Mouse (Mus musculus): ENCODE results near the gene Srm. TPM values are rescaled to one million over a fixed set of nuclear protein-coding genes. Genes with fewer than 3 reads are reported as not detected.

Srm gene
- total and polyA plus RNA-seq, 3 experiments = 136 to 640 (median 151) TPM

DNA sequence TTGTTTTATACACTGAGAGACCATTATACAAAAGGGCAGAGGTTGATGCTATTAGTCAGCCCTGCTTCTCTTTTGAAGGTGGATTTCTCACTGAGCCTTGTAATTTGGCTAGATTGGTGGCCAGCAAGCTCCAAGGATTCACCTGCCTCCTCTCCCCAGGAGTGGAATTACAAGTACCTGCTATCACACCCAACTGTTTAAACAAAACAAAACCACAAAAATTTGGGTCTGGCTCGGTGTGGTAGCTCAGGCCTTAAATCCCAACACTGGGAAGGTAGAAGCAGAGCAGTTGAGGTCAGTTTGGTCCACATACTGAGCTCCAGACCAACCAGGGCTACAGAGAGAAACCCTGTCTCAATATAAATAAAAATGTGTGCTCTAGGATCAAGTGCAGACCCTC lies 28.5 kb downstream of the Srm start:
- Histone ChIP-seq H3K4me2 (ENCODE audit: insufficient read depth, low read depth, poor library complexity, severe bottlenecking) (no peak overlapping the region), H3K79me2 (replicated peaks; ENCODE audit: control insufficient read depth, extremely low read depth, insufficient read depth, poor library complexity, severe bottlenecking) (peaks cover 58% of the 10 kb centered on the region), H3K9ac (ENCODE audit: insufficient read depth, low read depth) (no peak overlapping the region), H3K27ac (ENCODE audit: insufficient read depth, low read depth) (no peak overlapping the region), H3K4me3 (replicated peaks in 1 of 3; ENCODE audit: low read depth in 2 of 3, low read length in 2 of 3, poor library complexity in 1 of 3) (no peak overlapping the region), H3K4me1 (ENCODE audit: control insufficient read depth in 1 of 2, insufficient read depth in 2 of 2) (peaks cover 4 to 54% of the 10 kb centered on the region in 2 experiments), H3K36me3 (replicated peaks in 1 of 2; ENCODE audit: control insufficient read depth in 1 of 2, insufficient read depth in 1 of 2, low read length in 1 of 2) (peaks cover 78 to 88% of the 10 kb centered on the region in 2 experiments), H3K27me3 (replicated peaks) (no peaks in the 10 kb centered on the region), H3K9me3 (replicated peaks; ENCODE audit: low read length) (no peaks in the 10 kb centered on the region)
- no peak for DNase-seq (ENCODE audit: extremely low read depth)
- TF ChIP-seq USF2 (conservative IDR thresholded peaks at IDR 0.05; ENCODE audit: low read depth, low read length) (no peak), PAX5 (IDR thresholded peaks at IDR 0.05; ENCODE audit: low read length) (no peak), SIN3A (IDR thresholded peaks at IDR 0.05; ENCODE audit: low read length) (no peak), MYC (IDR thresholded peaks at IDR 0.05; ENCODE audit: low read depth, low read length) (no peak), IRF4 (IDR thresholded peaks at IDR 0.05; ENCODE audit: low read depth, low read length) (no peak)
- in situ Hi-C loops (cut with MboI; ENCODE audit: low pct_ligation_motif_present, low pct_unique_long_range_greater_than_20kb, low sequenced_read_pairs) (loop anchor here (25.0 kb wide), 1 partner anchor 458 kb away; the partner anchor contains the start of genes Fbxo2, Fbxo44 and Fbxo6), dilution Hi-C loops (cut with MboI; ENCODE audit: extremely low pct_ligation_motif_present, extremely low pct_unique_long_range_greater_than_20kb, low sequenced_read_pairs) (no loop called here)

DNA sequence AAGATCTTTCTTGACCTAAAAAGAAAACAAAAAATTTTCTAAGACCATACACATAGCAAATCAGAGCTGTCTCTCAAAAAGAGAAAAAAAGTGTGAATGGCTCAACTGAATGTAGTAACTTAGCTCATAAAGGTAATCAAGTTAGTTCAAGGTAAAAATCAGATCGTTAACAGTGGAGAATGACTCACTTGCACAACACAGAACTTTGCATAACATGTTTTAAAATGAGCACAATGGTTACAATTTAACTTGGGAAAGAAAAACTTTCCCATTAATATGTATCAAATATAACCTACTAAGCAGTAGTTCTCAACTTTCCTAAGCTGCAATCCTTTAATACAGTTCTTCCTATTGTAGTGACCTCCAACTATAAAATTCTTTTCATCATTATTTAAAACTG lies 29.4 kb downstream of the Srm start:
- H3K27me3 ChIP-seq (replicated peaks) = no peaks in the 10 kb centered on the region
- no peak overlapping the region for H3K9ac ChIP-seq (ENCODE audit: insufficient read depth, low read depth)
- no peaks in the 10 kb centered on the region for H3K9me3 ChIP-seq (replicated peaks; ENCODE audit: low read length)
- dilution Hi-C loops (cut with MboI; ENCODE audit: extremely low pct_ligation_motif_present, extremely low pct_unique_long_range_greater_than_20kb, low sequenced_read_pairs) (no loop called here), in situ Hi-C loops (cut with MboI; ENCODE audit: low pct_ligation_motif_present, low pct_unique_long_range_greater_than_20kb, low sequenced_read_pairs) (loop anchor here (25.0 kb wide), 1 partner anchor 458 kb away; the partner anchor contains the start of genes Fbxo2, Fbxo44 and Fbxo6)
- H3K4me1 ChIP-seq (ENCODE audit: control insufficient read depth in 1 of 2, insufficient read depth in 2 of 2) = peaks cover 4 to 54% of the 10 kb centered on the region in 2 experiments
- H3K36me3 ChIP-seq (replicated peaks in 1 of 2; ENCODE audit: control insufficient read depth in 1 of 2, insufficient read depth in 1 of 2, low read length in 1 of 2) = peaks cover 74 to 82% of the 10 kb centered on the region in 2 experiments
- H3K4me3 ChIP-seq (replicated peaks in 1 of 3; ENCODE audit: low read depth in 2 of 3, low read length in 2 of 3, poor library complexity in 1 of 3) = no peak overlapping the region
- no peak overlapping the region for H3K27ac ChIP-seq (ENCODE audit: insufficient read depth, low read depth)
- H3K4me2 ChIP-seq (ENCODE audit: insufficient read depth, low read depth, poor library complexity, severe bottlenecking) = no peak overlapping the region
- H3K79me2 ChIP-seq (replicated peaks; ENCODE audit: control insufficient read depth, extremely low read depth, insufficient read depth, poor library complexity, severe bottlenecking) = peaks cover 67% of the 10 kb centered on the region
- DNase-seq (ENCODE audit: extremely low read depth) = no peak
- TF ChIP-seq RCOR1 (conservative IDR thresholded peaks at IDR 0.05; ENCODE audit: low read depth, low read length) (no peak), ZC3H11A (IDR thresholded peaks at IDR 0.05; ENCODE audit: low read depth, low read length) (no peak), GABPA (IDR thresholded peaks at IDR 0.05; ENCODE audit: insufficient replicate concordance, low read depth, low read length) (no peak)

DNA sequence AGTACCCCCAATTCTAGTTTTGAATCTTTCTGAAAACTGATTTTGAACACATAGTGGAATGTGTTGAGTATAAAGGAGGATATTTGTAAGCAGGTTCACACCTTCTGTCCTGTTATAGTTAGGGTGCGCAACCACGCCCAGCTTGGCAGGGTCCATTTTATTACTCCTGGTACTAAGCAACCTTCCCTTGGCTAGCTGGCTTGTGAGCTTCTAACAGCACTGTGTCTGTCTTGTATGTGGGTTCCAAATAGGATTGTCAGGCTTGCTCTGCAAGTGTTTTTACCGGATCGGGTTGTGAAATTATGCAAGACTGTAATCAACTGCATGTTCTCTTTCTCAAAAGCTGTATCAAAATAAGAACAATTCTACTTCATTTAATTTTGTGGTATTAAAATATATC lies 31.2 kb downstream of the Srm start:
- H3K4me3 ChIP-seq (replicated peaks in 1 of 3; ENCODE audit: low read depth in 2 of 3, low read length in 2 of 3, poor library complexity in 1 of 3) = no peak overlapping the region
- DNase-seq (ENCODE audit: extremely low read depth) = no peak
- TF ChIP-seq IRF4 (IDR thresholded peaks at IDR 0.05; ENCODE audit: low read depth, low read length) (no peak), NELFE (IDR thresholded peaks at IDR 0.05; ENCODE audit: low read depth, low read length) (no peak)
- peaks cover 75% of the 10 kb centered on the region for H3K79me2 ChIP-seq (replicated peaks; ENCODE audit: control insufficient read depth, extremely low read depth, insufficient read depth, poor library complexity, severe bottlenecking)
- peaks cover 6 to 58% of the 10 kb centered on the region in 2 experiments for H3K4me1 ChIP-seq (ENCODE audit: control insufficient read depth in 1 of 2, insufficient read depth in 2 of 2)
- no peak overlapping the region for H3K4me2 ChIP-seq (ENCODE audit: insufficient read depth, low read depth, poor library complexity, severe bottlenecking)
- H3K9ac ChIP-seq (ENCODE audit: insufficient read depth, low read depth) = no peak overlapping the region
- dilution Hi-C loops (cut with MboI; ENCODE audit: extremely low pct_ligation_motif_present, extremely low pct_unique_long_range_greater_than_20kb, low sequenced_read_pairs) = no loop called here
- in situ Hi-C loops (cut with MboI; ENCODE audit: low pct_ligation_motif_present, low pct_unique_long_range_greater_than_20kb, low sequenced_read_pairs) = loop anchor here (25.0 kb wide), 1 partner anchor 460 kb away; the partner anchor contains the start of genes Fbxo2, Fbxo44 and Fbxo6
- H3K9me3 ChIP-seq (replicated peaks; ENCODE audit: low read length) = no peaks in the 10 kb centered on the region
- no peak overlapping the region for H3K27ac ChIP-seq (ENCODE audit: insufficient read depth, low read depth)
- peaks cover 60 to 70% of the 10 kb centered on the region in 2 experiments for H3K36me3 ChIP-seq (replicated peaks in 1 of 2; ENCODE audit: control insufficient read depth in 1 of 2, insufficient read depth in 1 of 2, low read length in 1 of 2)
- no peaks in the 10 kb centered on the region for H3K27me3 ChIP-seq (replicated peaks)

All from CH12.LX (cell line).